Mouse (Mus musculus) liver (tissue): ENCODE data around the gene Slc3a2.
A peak's percentile ranks its signal among the peaks of the same experiment; 100 is the strongest.
"Not testable (repeated sequence)": the region's sequence is repeated elsewhere in the genome, so short reads cannot be mapped to it uniquely, and the experiment has no call there.

Source experiments
- DNase-seq: peaks from one replicate; pipeline ENCODE4 v3.0.0-alpha.2; 2020; ENCODE audit warnings: mixed read lengths

The Slc3a2 gene

DNA sequence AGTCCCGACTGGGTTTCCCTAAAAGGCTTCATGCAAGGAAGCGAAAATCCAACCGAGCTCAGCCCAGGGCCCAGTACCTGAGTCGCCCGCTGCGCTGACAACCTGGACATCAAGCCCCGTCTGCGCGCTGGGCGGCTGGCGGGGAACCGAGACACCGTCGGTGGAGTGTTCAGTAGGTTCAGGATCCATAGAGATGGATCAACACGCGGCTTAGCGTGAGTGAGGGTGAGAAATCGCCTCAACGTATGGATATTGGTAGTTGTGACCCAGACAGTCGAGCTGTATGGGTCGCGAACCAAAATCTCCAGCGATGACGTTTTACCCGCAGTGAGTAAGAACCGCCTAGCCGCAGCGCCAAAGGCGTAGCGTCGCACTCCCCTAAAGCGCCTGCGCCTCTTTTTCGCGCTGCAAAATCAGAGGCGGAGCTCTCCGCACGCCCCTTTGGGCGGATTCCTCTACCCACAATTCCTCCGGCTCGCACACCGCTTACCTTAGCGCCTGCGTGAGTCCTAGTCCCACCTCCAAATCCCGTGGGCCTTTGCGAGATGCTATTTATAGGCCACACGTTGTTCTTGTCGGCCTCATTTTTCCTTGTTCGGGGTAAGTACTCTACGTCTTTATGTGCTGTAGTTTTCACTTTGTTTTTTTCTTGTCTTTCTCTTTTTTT is at the start of gene Slc3a2:
Slc3a2 (minus strand) TSS at position 463 of the 667 bp plus-strand sequence.
- DNase-seq, result peak; percentile 98

DNA sequence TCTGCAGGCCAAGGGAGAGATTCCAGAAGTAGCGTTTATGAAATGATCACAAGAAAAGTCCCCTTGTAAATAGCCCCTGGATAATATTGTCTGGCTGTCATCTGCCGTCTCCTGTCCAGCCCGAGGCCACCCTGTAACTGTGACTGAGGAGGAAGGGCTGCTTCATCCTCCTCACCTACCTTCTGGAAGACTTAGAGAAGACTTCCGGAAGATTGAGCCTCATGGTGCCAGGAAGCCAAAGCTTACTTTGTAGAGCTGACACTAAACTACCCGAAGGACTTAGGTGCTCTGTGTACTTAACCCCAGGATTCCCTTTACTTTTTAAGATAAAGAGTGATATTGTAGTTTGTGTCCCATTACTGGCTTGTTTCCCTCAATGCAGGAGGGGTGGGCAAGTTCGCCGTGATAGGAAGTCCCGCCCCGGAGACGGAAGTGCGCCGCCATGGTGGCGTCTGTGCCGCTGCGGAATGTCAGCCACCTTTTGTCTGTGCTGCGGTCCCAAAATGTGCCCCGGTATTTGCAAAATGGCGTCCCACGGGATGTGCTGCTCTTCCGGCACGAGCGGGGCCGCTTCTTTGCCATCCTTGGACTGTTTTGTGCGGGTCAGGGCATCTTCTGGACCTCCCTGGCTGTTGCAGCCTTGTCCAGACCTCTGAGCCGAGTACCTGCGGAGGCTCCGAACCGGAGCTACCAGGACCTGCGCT is 47.5 kb upstream of the Slc3a2 start, which contains the start of gene Tmem223:
Tmem223 (plus strand) TSS at position 430 of the 704 bp plus-strand sequence.
- DNase-seq, result peak; percentile 78

GRCm38 (mm10) chr19:8765562-8765961 is 42.4 kb upstream of the Slc3a2 start:
- no peak for DNase-seq

- DNase-seq, result no peak
These were observed 40.1 kb upstream of the Slc3a2 start for GRCm38 (mm10) chr19:8763276-8763675.

GRCm38 (mm10) chr19:8760757-8761156 is 37.6 kb upstream of the Slc3a2 start:
- DNase-seq, result peak; percentile 33

- DNase-seq, result no peak
These were observed 35.7 kb upstream of the Slc3a2 start for GRCm38 (mm10) chr19:8758899-8759298.

- no peak for DNase-seq
These were observed 34.4 kb upstream of the Slc3a2 start for GRCm38 (mm10) chr19:8757471-8757998.

- peak; percentile 96 for DNase-seq
These were observed 33.6 kb upstream of the Slc3a2 start, which contains the start of gene Nxf1 for GRCm38 (mm10) chr19:8756635-8757387. TSS of gene Nxf1 (plus strand) at chr19:8757073.

DNA sequence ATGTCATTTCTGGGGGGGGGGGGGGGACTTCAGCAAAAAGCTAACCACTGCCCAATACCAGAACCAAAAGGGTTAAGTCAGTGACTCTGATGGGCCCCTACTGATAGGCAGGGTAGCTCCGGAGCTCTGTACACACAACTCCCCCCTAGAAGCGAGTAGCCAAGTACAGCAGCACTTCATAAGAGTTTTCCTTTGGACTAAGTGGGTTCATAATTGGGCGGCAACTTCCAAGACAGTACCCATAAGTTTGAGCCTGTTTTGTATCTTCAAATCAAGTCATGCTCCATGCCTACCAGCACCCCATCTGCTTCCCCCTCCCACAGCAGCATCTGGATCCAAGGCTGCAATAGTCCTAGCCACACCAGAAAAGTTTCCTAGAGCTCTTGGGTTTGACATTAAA is 32.5 kb upstream of the Slc3a2 start:
- DNase-seq, result no peak

DNA sequence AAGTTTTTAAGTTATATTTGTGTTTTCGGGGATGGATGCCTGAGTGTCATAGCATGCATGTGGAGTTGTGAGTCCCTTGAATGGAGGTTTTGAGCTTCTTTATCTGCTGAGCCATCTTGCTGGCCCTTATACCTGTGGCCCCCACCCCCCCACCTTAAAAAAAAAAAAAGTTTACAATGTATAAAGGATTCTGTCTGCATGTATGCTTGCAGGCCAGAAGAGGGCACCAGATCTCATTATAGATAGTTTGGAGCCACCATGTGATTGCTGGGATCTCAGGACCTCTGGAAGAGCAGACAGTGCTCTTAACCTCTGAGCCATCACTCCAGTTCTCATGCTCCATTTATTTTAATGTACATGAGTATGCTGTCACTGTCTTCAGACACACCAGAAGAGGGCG is 24.2 kb upstream of the Slc3a2 start:
- no peak for DNase-seq

DNA sequence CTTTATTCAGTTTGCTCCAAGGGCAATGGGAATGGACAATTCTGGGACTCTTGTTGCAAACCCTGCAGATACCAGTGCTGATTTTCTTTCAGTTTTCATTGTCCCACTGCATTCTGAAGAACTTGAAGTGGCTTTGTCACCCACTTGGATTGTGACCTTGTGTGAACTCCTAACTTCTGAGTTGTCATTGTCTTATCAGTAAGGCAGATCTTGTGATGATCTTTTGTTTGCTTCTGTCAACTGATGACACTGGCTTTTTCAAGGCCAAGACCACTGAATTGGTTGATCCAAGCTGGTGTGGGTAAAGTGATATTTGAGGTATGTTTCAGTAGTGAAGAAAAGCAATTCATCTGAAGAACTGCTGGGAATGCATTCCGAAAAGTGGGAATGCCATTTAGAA is 22.2 kb upstream of the Slc3a2 start:
- no peak for DNase-seq

DNA sequence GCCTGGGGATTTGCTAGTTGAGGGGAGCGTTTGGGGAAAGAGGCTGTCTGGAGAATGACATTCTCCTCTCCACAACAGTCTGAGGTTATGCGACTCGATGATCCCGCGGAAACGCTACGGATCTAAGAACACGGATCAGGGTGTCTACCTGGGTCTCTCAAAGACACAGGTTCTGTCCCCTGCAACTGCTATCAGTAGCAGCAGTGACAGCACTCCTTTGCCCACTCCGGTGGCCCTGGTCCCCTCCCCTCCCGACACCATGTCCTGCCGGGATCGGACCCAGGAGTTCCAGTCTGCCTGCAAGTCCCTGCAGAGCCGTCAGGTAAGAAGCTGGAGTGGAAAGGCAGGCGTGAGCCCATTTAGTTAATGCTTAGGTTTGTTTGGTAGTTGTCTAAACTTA is 19.0 kb upstream of the Slc3a2 start:
- peak; percentile 35 for DNase-seq

DNA sequence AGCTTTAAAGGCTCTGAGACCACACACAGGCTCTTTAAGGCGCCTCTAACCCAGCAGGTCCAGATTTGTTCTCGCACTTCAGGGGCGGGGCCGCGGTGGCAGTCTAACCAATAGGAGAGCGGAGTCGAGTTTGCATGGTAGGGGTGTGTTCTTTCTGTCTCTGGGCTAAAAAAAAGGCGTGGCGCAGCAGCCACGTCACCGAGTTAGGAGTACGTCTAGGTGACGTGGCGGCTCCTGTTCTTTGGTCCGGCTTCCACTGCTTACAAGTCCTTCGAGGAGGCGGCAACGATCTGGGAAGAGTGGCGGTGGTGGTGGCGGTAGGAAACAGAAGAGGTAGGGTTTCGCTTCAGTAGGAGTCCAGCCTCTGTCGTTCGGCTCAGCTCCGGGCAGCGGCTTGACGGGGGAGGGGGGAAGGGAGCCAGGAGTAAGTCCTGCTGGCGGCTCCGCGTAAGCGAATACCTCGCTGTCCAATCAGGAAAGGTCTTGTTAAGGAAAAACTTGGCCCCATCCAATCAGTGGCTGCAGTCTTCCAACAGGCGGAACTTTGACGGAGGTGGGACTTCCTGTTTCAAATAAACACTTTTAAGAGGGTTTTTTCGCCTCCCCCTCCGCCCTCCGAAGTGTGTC is 18.2 kb upstream of the Slc3a2 start, which contains the start of gene Stx5a:
Stx5a (plus strand) TSS at position 171 of the 627 bp plus-strand sequence.
- DNase-seq, result peak; percentile 96

DNA sequence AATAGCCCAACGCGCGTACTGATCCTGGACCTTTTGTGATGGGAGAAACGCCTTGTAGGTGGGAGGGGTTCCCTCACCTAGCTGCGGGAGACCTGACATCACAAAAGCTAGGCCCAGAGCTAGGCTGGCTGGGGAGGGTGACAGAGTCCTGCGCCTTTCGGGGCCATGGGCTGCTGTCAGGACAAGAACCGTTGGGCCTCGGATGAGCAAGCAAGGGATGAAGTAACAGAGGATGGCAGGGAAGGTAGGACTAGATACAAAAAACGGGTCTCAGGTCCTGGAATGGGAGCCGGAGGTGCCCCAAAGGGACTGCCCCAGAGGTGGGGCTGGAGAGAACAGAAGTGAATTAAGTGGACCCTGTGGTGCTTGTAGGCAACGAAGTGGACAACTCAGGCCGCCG is 17.4 kb upstream of the Slc3a2 start, which contains the start of gene 1700092M07Rik:
1700092M07Rik (plus strand) TSS at position 116 of the 400 bp plus-strand sequence.
- DNase-seq, result no peak

DNA sequence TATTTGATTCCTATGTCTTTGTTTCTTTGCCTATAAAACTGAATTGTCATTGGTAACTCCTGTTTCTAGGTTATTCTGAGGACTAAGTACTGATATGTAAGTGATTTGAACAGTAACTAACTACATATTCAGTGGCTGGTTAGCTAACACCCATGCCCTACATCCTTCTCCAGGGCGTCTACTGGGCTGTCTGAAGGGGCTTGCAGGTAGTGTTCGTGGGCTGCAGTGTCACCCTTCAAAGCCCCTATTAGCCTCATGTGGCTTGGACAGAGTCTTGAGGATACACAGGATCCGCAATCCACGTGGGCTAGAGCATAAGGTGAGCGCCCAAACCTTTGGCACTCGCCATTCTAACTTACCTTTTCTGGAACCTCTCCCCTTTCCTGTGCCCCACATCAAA is 16.5 kb upstream of the Slc3a2 start:
- no peak for DNase-seq

DNA sequence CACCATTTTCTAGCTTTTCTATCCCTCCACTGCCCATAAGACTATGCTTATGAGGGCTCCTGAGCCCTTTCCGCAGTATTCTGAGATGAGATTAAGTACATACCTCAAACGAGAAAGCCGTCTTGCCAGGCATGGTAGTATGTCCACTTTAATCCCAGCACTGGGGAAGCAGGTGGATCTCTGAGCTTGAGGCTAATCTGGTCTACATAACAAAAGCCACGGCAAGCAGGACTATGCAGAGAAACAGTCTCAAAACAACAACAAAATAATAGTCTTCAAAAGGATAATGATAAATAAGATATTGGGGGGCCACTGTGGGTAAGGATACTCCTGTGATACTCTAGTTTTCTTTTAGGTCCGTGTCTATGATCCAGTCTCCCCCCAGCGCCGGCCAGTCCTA is 15.7 kb upstream of the Slc3a2 start:
- DNase-seq, result no peak

GRCm38 (mm10) chr19:8736160-8736467 is 12.9 kb upstream of the Slc3a2 start:
- no peak for DNase-seq

DNA sequence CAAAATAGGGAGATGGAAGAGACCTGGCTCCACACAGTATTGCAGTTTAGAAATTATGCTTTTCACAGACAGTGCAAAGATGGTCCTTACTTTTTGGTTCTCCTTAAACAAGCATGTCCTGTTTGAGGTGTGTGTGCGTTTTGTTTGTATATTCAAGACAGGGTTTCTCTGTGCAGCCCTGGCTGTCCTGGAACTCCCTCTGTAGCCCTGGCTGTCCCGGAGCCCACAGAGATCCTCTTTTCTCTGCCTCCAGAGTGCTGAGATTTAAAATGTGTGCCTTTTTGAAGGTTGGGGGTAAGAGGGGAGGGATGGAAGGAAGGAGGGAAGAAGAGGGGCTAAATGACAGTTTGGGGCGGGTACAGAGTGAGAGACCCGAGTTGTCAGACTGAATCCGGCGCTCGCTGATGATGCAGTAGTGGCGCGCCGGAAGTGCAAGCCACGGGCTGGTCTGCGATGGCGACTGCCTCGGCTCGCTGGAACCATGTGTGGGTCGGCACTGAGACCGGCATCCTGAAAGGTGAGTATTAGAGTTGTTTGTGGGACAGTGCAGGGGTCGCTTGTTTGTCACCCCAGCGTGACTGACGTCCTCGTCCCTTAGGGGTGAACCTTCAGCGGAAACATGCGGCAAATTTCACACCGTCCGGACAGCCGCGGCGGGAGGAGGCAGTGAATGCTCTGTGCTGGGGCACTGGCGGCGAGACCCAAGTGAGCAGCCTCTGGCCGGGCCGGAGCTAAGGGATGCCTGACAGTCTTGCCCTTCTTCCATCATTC is 12.4 kb upstream of the Slc3a2 start, which contains the start of gene Wdr74:
Wdr74 (plus strand) TSS at position 439 of the 771 bp plus-strand sequence.
- DNase-seq, result peak; percentile 87

- no peak for DNase-seq
These were observed 11.2 kb upstream of the Slc3a2 start for GRCm38 (mm10) chr19:8734334-8734733.

DNA sequence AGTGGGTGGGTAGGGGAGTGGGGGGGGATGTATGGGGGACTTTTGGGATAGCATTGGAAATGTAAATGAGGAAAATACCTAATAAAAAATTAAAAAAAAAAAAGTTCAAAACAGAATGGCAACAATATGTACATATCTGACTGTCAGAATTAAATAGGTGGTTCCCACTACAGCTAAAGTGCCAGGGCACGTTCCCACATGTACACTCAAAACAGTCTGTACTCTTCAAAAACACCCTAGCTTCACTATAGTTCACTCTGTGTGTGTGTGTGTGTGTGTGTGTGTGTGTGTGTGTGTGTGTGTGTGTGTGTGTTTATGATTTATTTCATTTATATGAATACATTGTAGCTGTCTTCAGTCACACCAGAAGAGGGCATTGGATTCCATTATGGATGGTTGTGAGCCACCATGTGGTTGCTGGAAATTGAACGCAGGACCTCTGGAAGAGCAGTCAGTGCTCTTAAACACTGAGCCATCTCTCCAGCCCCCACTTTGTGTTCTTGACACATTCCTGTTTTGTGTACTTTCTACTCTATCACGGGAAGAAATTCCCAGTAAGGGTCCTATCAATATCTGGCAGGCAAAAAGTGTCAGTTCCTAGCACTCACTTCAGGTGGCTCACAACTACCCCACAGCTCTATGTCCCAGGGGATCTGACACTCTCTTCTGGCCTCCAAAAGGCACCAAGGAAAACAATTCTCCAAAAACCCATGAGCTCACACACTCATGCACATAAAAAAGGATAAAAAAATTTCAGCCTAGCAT is 5.3 kb upstream of the Slc3a2 start:
- not testable (repeated sequence) for DNase-seq

- no peak for DNase-seq
These were observed 4.4 kb upstream of the Slc3a2 start for GRCm38 (mm10) chr19:8727495-8728114.
